Mouse (Mus musculus) ZHBTc4 (cell line): ENCODE measurements around the gene Scn10a.

Experiments
- DNase-seq: peaks from one replicate; pipeline ENCODE4 v3.0.0-alpha.2; 2011; ENCODE audit warnings: low read depth, low spot score

Gene Scn10a

DNA sequence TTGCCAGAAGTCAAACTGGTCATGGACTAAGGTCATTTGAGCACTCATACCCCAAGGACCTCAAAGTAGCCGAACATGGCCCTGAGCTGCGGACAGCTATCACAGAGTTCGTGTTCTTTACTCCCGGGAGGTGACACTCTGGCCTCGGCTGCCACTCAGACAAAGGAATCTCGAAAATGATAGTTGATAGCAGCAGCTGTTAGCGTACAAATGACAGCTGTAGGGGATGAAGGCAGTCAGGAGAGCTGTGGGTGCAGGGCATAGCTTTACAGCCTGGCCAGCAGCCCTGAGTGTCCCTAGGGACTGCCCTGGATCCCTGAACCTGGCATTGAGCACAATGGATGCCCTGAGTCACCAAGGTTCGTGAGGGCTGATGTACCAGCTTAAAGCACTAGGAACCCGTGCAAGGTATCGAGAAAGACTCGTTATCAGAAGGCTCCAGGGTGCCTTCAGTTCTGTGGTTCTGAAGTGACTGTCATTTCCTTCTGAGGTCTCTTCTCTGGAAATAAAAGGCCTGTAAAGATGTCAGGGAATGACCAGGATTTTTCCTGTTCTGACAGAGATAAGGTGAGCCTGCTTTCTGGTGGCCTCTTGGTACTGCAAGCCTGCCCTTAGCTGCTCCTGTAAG lies 84.8 kb downstream of the Scn10a start:
- no peak for DNase-seq

DNA sequence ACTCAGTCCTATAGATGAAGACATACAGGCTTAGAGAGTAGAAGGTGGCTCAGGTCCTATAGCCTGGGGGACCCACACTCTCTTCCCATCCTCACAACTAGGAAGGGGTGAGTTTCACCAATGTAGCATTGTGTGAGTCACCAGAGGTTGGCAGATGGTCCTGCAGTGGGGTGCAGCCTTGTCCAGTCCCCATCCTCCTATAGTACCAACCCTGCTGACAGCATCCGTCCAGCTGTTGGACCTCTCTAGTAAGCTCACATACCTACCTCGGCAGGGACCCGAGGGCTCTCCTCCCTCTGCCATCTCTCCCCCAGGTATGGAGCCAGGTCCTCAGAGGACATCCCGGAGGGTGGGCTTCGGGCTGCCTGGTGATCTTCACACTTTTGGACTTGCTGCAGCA lies 85.6 kb downstream of the Scn10a start:
- no peak for DNase-seq

DNA sequence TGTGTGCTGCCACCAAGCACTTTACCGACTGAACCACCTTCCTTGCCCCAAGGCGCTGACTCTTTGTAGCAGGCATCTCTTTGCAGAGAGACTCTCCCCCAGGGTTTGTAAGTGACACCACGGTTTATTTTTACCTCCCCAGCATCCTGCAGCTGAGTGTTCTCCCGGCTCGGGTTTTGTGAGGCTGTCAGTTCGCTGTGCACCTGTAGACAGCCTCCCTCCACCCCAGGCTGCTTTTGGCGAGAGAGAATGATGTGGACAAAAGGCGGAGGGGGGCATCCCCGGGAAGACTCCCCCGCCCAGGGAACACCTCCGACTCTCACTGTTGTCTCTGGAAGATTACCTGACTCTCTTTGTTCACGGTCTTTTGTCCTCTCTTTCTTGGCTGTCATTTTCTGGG lies 86.3 kb downstream of the Scn10a start:
- no peak for DNase-seq

DNA sequence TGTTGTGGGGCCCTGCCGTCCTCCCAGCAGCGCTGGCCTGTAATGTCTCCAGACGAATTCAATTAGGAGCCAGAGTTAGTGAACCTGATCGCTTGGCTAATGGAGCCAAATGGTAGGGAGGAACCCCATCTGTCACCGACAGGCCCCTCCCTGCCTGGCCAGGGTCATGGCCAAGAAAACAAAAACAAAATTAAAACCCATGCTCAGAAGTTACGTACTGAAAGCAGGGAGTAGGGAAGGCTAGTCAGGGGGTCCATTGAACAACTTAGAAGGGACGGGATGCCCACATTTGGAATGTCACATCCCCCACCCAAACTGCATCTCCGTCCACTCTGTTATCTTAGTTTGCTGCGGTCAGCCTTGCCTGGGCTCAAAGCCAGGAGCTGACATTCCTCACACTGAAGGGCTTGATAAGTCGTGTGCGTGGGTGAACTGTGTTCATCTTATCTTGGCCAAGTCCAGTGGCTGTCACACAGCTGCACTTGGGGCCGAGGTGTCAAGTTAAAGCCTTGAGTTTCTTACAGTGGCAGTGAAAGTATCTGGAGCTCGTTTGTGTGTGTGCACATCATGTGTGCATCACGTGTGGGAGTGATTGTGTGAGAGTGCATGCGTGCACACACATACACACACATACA lies 87.1 kb downstream of the Scn10a start:
- no peak for DNase-seq

DNA sequence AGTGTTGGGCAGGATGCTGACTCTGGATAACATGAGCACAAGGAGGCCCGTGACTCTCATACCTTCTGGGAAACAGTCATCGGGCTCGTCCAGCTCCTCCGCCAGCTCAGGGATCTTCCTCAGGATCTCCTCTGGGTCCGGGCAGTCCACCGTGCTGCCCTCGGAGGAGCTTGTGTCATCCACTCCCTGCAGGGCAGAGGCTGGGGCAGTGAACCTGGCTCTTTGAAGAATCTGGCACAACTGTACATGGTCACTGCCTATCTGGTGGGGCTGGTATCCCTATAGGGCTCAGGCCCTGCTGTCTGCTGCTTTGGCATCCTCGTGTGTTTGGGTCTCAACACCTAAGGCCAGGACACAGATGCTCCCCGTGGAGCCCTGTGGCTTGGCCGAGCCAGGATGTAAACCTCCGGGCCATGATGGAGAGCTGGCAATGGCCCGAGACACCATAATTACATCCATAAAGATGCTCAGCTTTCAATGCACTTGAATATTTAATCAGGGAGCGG lies 87.7 kb downstream of the Scn10a start:
- DNase-seq: no peak

DNA sequence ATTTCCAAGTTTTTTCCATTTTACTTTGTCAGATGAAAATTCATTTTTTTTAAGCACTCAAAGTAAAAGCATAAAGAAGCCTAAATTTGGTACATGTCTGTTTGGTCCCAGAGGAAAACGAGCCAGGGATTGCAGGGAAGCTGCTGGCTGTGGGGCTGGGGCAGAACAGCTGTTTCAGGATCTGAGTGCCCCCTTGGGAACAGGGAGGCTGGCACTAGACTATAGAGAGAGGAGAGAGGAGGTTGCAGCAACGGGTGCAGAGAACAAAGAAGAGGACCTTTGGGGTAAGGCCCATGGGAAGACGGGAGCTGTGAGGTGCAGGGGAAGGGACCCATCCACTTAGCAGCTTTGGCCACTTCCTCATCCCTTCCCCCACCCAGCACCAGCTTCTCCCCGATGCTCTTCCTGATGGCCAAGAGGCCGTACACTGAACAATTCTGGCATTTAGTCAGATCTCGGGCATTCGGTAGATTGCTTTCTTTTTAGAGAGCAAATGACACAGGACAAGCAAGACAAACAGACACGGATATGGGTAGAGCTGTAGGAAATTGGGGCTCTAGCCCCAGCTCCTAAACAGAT lies 90.3 kb downstream of the Scn10a start:
- DNase-seq: no peak

DNA sequence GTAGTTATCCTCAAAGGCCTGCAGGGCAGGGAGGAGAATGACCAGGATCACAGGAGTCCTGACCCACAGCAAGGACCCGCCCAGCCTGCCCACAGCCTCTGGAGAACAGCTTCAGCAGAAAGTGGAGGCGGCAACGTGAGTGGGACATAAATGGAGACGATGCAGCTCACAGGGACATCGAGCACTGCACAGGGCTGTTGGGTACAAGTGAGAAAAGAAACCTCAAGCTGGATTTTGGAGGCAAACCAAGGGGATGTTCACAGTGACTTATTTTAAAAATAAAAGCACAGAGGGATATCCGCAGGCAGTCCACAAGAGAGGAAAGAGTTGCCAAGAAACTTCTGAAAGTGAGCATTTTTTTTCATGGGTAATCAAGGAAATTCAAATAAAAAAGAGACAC lies 91.9 kb downstream of the Scn10a start:
- DNase-seq: no peak

DNA sequence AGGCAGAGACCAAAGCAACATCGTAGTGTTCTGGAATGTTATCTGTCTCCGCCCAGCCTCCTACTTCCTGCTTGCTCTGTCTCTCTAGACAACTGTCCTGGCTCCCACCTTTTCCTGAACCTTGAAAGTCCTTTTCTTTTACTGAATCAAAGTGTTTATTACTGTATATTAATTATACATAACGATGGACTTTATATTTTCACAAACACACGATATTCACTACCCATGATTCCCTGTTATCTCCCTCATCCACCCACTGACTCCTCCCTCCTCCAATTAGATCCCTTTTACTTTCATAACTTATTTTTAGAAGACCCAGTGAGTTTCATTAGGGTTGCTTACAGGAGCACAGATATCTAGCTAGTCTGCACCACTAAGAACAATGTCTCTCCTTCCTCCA lies 95.0 kb downstream of the Scn10a start:
- no peak for DNase-seq

DNA sequence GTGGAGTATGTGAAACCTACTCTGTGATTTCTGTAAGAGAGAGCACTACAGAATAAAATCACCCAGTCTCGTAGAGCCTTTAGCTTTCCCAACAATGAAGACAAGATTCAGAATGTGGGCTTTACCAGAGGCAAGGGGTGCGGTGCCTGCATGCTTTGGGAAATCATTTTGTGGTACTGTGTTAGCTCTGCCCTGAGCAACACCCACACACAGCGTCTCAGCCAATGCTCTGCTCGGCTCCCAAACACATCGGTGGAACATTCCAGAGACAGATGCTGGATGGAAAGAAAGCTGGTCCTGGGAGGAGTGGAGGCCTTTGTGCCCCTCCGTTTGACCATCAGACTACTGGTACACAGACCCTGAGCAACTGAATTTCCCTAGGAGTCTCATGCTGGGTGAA lies 104.3 kb downstream of the Scn10a start:
- DNase-seq: no peak

DNA sequence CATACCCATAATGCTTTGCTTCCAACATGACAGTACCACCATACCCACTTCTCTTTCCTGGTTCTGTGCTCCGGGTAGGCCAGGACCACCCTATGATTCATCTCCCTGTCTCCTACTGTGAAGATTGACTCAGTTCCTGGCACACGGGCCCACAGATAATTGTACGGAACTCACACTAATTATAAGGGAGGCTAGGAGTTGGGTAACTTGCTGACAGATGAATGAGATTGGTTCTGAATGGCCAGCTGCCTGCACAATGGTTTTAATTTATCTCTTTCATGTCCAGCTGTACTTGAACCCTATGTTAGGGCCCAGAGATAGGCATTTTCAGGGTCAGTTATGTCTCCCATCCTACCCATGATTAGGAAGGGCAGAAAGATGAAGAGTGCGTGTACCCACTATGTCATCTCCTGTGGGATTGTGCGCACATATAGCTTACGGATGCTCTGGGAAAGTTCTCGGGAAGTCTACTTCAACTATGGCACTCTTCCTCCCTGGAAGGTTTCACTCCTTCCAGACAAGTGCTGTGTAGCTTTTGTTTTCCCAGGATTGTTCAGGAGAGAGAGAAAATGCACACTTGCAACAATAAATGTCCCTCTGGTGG lies 108.5 kb downstream of the Scn10a start:
- DNase-seq: no peak

DNA sequence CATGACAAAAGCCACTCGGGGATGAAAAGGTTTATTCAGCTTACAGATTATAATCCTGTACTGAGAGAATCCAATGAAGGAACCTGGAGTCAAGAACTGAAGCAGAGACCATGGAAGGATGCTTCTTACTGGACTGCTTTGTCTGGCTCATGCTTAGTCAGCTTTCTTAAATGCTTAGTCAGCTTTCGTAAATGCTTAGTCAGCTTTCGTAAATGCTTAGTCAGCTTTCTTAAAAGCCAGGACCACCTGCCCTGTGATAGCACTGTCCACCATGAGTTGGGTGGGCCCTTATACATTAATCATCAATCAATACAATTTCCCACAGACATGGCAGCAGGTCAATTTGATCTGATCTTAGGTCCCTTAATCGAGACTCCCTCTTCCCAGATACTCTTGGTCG lies 112.2 kb downstream of the Scn10a start:
- no peak for DNase-seq

DNA sequence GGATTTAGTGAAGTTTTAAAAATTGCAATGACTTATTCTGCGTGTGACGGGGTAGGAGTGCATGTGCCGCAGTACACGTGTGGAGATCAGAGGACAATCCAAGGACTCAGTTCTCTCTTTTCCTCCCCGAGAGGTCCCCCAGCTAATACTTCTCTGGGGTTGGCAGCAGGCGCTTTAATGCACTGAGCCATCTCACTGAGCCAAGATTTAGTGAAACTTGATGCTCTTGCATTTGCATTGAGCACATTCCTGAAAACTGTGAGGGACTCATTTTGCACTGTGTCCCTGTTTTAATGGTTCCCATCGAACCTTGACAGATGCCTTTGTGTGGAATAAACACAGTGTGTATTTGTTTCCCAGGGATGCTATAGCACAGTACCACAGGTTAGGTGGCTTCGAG lies 114.5 kb downstream of the Scn10a start:
- DNase-seq: no peak

DNA sequence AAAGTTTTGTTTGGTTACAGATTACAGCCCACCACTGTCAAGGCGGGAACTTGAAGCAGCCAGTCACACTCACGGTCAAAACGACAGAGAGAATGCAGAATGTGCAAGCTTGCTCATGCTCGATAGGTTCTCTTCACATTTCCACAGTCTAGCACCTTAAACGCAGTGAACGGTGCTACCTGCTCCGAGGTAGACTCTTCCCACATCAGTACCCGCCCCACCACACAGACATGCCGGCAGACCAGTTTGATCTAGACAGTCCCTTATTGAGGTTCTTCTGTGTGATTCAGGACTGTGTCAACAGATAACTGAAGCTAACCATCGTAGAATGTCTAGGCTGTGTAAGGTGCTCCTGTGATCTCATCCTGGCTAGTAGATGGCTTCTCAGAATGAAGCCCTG lies 120.6 kb downstream of the Scn10a start:
- no peak for DNase-seq

DNA sequence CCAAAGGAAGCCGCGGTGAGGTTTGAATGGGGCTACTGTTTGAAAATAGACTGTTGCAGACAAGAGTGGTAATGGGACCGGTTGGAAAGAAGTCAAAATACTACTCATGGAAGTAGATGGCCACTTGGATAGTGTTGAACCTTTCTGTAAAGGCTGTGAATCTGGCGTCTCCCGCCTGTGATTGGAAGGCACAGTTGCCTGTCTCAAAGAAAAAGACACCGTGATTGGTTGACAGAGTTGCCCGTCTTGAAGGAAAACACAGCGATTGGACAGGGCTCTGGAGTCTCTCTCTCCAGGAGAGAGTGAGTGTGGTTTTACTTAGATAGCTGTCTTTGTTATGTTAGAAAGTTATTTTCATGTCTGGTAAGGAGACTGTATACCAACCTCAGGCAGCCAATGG lies 121.8 kb downstream of the Scn10a start:
- DNase-seq: peak; percentile 89

DNA sequence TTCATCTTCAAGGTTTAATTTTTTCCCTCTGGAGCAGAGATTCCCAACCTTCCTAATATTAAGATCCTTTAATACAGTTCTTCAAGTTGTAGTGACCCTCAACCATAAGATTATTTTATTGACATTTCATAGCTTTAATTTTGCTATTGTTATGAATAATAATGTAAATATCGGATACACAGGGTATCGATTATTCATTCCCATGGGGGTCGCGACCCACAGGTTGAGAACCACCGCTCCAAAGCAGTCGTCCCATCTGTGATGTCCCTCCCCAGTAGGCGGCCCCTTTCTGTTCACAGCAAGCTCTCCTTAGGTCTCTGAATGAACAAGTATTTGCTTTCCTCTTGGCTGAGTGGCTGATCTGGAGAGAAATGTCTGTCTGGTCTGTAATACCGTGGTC lies 129.5 kb downstream of the Scn10a start:
- DNase-seq: no peak

DNA sequence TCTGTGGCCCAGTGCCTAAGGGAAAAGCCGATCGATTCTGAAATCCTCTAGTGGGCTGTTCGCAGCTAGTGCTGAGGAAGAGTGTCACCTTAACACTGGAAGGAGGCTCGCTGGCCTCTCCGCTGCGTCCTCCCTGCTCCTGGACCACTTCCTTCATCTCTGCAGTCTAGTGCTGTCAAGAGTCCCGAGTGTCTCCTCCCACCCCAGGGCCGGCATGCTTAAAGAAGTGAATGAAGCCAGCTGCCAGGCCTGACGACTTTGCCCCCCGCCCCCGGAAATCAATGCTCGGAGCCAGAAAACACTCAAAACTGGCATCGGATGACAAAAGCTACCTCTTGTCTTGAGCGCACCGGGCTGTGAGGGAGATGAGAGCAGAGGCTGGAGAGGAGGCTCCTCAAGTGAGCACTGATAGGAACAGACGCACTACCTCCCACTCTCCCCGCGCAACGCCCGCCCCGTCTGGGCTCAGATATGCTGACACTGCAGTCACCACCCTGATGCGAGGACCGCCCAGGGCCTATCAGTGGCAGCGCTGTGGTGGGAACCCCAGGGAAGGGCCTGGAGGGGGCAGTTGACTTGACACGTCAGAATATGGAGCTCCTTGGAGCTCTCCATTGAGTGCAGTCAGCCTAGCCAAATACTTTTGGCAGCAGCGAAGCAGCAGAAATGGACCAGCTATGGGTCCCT lies 130.2 kb downstream of the Scn10a start:
- peak; percentile 43 for DNase-seq

DNA sequence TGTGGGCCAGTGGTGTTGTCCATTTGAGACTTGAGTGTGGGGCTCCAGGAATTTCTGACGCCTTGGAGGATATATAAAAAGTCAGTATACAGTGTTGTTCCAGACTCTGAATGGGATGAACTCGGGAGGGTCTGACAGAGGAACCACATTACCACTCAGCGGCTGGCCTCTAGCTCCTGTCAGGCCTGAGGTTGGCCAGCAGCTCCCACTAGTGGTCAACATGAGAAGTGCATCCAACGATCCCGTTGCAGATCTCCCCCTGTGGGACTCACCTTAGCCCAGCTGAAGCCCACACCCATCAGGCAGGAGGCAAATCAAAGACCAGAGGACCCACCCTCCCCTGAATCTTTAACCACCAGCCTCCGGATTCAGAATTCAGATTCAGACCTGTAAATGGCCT lies 138.5 kb downstream of the Scn10a start:
- DNase-seq: peak; percentile 89

DNA sequence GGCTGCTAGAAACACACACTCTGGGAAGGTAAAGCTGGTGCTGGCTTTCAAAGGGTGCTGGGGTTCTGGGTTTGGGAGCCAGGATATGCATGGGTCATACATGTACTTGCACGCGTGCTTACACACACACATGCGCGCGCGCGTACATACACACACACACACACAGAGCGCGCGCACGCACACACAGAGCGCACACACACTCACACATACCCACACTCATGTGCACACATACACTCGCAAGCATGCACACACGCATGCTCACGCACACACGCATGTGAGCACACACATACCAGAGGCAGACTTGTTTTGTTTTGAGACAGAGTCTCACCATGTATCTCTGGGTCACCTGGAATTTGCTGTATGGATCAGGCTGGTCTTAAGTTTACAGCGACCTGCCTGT lies 138.9 kb downstream of the Scn10a start:
- no peak for DNase-seq

DNA sequence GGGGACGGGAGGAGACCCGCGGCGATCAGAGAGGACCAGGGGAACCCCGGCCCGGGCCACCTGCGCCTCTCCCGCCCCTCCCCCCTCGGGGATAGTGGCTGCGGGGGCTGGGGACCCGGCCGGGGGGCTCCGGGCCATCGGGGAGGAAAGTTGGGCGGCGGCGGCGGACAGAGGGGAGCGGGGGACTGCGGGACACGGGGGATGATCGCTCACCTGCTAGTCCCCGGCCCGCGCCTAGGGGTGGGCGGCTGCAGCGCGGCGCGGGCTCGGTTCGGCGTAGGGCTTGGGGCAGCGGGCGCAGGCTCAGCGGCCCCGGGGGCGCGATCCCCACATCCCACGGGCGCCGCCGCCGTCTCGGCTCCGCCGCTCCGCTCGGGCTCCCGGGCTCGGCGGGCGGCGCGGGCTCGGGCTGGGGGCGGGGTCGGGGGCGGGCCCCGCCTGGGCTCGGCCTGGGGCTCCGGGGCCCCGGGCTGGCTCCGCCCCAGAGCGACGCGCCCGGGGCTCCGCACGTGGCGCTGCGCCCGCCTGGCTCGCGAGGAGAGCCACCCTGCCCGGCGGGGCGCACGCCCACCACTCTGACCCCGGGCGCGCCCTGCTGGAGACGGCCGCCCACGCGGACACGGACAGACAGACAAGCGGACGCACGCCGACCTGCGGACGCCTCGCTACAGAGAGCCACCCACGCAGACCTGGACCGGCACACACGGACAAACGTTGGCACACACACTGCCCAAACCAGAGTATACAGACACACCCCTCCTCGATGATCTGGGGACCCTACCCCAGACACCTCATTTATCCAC lies 140.3 kb downstream of the Scn10a start, which contains the start of gene Scn5a:
TSS of gene Scn5a (minus strand) at position 381 of the 803 bp plus-strand sequence.
- no peak for DNase-seq

DNA sequence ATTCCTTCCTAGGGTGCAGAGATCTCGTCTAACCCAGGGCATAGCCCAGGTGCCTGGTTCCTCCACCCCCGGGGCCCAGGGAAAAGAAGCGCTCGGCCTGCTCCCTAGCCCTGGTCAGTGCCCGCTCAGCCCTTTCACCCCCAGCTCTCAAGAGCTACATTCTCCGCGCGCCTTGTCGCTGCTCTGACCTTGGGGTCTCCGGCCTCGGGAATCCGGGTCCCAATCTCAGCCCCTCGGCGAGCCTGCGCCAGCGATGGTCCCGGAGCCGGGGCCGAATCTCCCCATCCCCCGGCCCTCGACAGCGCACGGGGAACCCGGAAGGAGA lies 140.8 kb downstream of the Scn10a start:
- no peak for DNase-seq

DNA sequence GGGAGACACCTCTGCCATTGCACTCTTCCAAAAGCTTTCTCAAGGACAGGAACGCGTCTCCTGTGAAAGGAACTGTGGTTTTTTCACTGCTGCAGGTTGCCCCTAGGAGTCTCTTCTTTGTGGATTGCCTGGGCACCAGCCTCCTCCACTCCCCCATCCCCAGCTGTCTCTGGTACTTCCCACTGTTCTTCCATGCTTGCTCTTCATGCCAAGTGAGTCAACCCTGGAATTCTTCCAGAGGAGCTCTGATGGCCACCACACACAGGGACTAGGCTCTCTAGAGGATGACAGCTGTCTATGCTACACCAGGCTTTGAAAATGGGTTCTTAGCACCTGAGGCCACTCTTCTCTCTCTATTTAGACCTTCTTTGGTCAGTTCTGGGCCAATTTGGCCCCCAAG lies 142.1 kb downstream of the Scn10a start:
- DNase-seq: no peak

DNA sequence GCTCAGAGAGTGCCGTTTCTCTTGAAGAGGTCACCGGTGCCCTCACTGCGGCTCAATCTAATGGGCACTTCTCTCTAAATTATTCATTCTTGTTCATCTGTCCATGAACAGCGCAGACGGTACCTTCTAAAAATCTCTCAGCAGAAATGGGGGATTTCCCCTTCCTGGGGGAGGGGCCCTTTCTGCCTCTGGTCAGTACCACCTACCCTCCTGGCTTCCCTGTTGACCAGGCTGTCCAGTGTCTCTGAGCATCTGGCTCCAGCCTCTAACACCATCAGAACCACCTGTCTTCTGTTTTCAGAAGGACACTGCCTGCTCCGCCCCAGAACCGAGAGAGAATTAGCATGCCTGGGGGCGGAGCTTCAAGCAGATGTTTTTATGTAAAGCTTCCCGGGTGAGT lies 143.4 kb downstream of the Scn10a start:
- no peak for DNase-seq
